Mouse (Mus musculus) bone marrow macrophage, adult 2 months (primary cell): ENCODE data around the gene Numbl. TPM values are rescaled to one million over a fixed set of nuclear protein-coding genes. Genes with fewer than 3 reads are reported as not detected.

Experiments used
- H3K27ac ChIP-seq: 2 replicates; pipeline ENCODE4 v1.5.1; 2012; ENCODE audit warnings: low read depth, low read length; ENCODE audit not compliant: insufficient read depth
- H3K4me1 ChIP-seq: 2 replicates; pipeline ENCODE4 v1.6.1; 2012; ENCODE audit warnings: low read length; ENCODE audit not compliant: control insufficient read depth, insufficient read depth
- H3K4me3 ChIP-seq: 2 replicates; pipeline ENCODE4 v1.5.1; 2012; ENCODE audit warnings: mild to moderate bottlenecking, low read length, moderate library complexity; ENCODE audit not compliant: insufficient read depth
- CTCF ChIP-seq: IDR thresholded peaks from 2 replicates; pipeline ENCODE4 v1.5.1; 2012; ENCODE audit warnings: low read depth, mild to moderate bottlenecking, low read length, moderate library complexity
- POLR2A ChIP-seq: IDR thresholded peaks from 2 replicates; pipeline ENCODE4 v1.6.1; 2012; ENCODE audit warnings: mild to moderate bottlenecking, low read depth, low read length, borderline replicate concordance
- polyA plus RNA-seq: library from polyadenylated mRNA; stranded (reverse); fragments of >200 nt; gene quantifications from 2 replicates; pipeline ENCODE4 v1.2.4, GENCODE M21; 2012; ENCODE audit not compliant: missing spikeins, insufficient read depth, insufficient read length

Numbl gene
- polyA plus RNA-seq, 1 experiment: 6.2 TPM

GRCm38 (mm10) chr7:27249146-27249545 lies 9.1 kb upstream of the Numbl start:
- peaks cover 8% of the 10 kb centered on the region for H3K4me1 ChIP-seq
- H3K27ac ChIP-seq: no peak overlapping the region
- no peak overlapping the region for H3K4me3 ChIP-seq
- no peak for TF ChIP-seq POLR2A
- TF ChIP-seq CTCF: peak; percentile 19; the same call in 1 of the 2 replicates

DNA sequence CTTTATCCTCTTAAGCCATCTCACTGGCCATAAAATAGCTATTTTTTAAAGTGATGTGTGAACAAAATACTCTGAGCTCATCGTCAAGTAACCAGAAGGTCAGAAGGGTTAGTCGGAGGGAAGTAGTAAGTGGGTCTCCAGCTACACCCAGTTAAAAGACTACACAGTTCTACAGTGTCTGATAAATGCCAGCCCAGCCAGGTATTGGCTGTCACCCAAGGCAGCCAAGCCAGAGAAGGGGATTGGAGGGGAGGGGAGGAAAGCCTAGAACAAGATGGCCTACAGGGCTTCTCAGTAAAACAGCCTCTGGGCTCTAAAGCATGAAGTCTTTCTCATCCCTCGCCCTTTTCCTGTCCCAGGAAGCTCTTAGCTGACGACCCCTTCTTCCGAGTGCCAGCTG lies 8.3 kb upstream of the Numbl start:
- H3K27ac ChIP-seq: no peak overlapping the region
- no peak for TF ChIP-seq CTCF
- TF ChIP-seq POLR2A: no peak
- no peak overlapping the region for H3K4me3 ChIP-seq
- H3K4me1 ChIP-seq: peaks cover 8% of the 10 kb centered on the region

- Histone ChIP-seq H3K4me3 (no peak overlapping the region), H3K4me1 (peaks cover 8% of the 10 kb centered on the region), H3K27ac (no peak overlapping the region)
- no peak for TF ChIP-seq POLR2A
- TF ChIP-seq CTCF: no peak
Observed at GRCm38 (mm10) chr7:27251946-27252345, 6.3 kb upstream of the Numbl start.

- TF ChIP-seq CTCF (no peak), POLR2A (no peak)
- H3K4me3 ChIP-seq: no peak overlapping the region
- no peak overlapping the region for H3K27ac ChIP-seq
- H3K4me1 ChIP-seq: peaks cover 12% of the 10 kb centered on the region
Observed at GRCm38 (mm10) chr7:27255721-27256120, 2.5 kb upstream of the Numbl start.

- TF ChIP-seq POLR2A (no peak), CTCF (no peak)
- peaks cover 4% of the 10 kb centered on the region; the same call in 1 of the 2 replicates for H3K4me1 ChIP-seq
- no peak overlapping the region for H3K27ac ChIP-seq
- no peak overlapping the region for H3K4me3 ChIP-seq
Observed at GRCm38 (mm10) chr7:27257046-27257851, 984 bp upstream of the Numbl start.

- H3K27ac ChIP-seq: peak overlapping the region; percentile 55
- TF ChIP-seq CTCF (no peak), POLR2A (no peak)
- H3K4me3 ChIP-seq: peak overlapping the region; percentile 59
- H3K4me1 ChIP-seq: peaks cover 4% of the 10 kb centered on the region; the same call in 1 of the 2 replicates
Observed at GRCm38 (mm10) chr7:27257852-27258204, 405 bp upstream of the Numbl start.

GRCm38 (mm10) chr7:27259271-27259721 lies 1.1 kb downstream of the Numbl start:
- H3K4me1 ChIP-seq: peaks cover 4% of the 10 kb centered on the region; the same call in 1 of the 2 replicates
- H3K27ac ChIP-seq: no peak overlapping the region
- TF ChIP-seq POLR2A (no peak), CTCF (no peak)
- H3K4me3 ChIP-seq: peak overlapping the region; percentile 58

DNA sequence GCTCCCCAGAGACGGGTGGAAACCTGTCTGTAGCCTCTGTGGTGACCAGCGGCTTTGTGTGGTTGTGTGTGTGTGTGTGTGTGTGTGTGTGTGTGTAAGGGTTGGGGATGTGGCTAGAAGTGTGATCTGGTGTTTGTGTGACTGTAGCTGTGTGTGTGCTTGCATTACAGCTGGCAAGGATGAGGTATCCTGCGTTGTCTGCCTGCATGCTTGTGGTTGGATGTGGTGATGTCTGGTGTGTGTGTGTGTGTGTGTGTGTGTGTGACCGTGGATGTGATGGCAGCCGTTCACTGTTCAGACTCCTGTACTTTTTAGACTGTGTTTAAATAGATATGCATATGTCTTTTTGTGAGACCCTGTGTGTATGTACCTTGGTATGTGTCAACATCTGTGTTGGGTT lies 1.5 kb downstream of the Numbl start:
- Histone ChIP-seq H3K4me1 (peaks cover 4% of the 10 kb centered on the region; the same call in 1 of the 2 replicates), H3K4me3 (no peak overlapping the region), H3K27ac (no peak overlapping the region)
- TF ChIP-seq CTCF: no peak

GRCm38 (mm10) chr7:27260856-27261255 lies 2.6 kb downstream of the Numbl start:
- no peak overlapping the region for H3K4me3 ChIP-seq
- H3K4me1 ChIP-seq: peaks cover 4% of the 10 kb centered on the region; the same call in 1 of the 2 replicates
- no peak overlapping the region for H3K27ac ChIP-seq
- TF ChIP-seq POLR2A (no peak), CTCF (no peak)

DNA sequence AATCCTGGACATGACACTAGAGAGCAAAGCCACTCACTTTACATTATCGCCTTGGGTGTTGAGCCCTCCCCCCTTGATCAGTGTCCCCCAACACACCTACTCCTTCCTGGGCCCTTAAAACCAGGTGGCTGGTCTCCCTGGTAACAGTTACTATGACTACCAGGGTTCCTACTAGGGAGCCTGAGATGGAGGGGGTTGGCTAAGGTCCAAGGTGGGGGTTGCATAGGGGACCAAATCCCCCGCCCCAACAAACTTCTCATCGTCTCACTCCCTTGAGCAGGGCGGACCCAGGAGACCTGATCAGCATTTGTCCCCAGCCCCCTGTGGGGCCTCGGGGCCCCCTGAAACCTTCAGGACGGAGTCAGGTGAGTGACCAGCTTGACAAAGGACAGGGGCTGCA lies 3.7 kb downstream of the Numbl start:
- H3K27ac ChIP-seq: no peak overlapping the region
- no peak for TF ChIP-seq CTCF
- no peak for TF ChIP-seq POLR2A
- no peak overlapping the region for H3K4me3 ChIP-seq
- peaks cover 8% of the 10 kb centered on the region for H3K4me1 ChIP-seq

GRCm38 (mm10) chr7:27264761-27265160 lies 6.5 kb downstream of the Numbl start:
- TF ChIP-seq CTCF: no peak
- TF ChIP-seq POLR2A: no peak
- H3K4me1 ChIP-seq: peaks cover 4% of the 10 kb centered on the region
- H3K27ac ChIP-seq: no peak overlapping the region
- no peak overlapping the region for H3K4me3 ChIP-seq
